Mouse (Mus musculus): Measurements from ENCODE around the gene H2-Ob. TPM values are rescaled to one million over a fixed set of nuclear protein-coding genes. Genes with fewer than 3 reads are reported as not detected.

H2-Ob gene
- polyA plus RNA-seq, 1 experiment, result 13.7 TPM

DNA sequence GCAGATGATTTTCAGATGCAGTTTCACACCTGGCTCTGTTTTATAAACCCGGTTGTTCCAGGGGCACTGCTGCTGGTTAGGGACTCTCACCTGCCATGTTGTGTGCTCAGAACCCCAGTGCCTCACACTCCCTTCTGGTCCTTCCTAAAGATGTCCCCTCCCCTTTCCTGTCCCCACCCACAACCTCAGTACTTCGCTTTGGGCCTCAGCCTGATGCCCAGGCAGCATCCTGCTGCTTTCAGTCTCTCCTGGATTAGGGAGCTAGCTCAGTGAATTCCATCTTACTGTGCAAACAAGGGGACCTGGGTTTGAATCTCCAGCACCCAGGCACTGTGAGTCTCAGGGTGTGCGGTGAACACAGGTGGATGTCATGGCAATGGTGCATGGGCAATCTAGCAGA lies 31.2 kb upstream of the H2-Ob start:
- Histone ChIP-seq H3K36me3 (ENCODE audit: control insufficient read depth, insufficient read depth, low read length) (peaks cover 21% of the 10 kb centered on the region), H3K27ac (ENCODE audit: insufficient read depth, low read depth, low read length) (no peak overlapping the region), H3K4me3 (ENCODE audit: low read depth, low read length) (no peak overlapping the region), H3K27me3 (ENCODE audit: control insufficient read depth, insufficient read depth, low read length) (no peaks in the 10 kb centered on the region), H3K4me1 (ENCODE audit: control insufficient read depth, insufficient read depth, insufficient read length, low read length) (peaks cover 14% of the 10 kb centered on the region)
- TF ChIP-seq POLR2A (IDR thresholded peaks at IDR 0.05; ENCODE audit: low read depth, low read length) (no peak), CTCF (IDR thresholded peaks at IDR 0.05; ENCODE audit: extremely low read depth, insufficient read length, insufficient replicate concordance, low read depth, low read length) (no peak)
- WGBS, result 72% methylated on average over 3 of the region's 3 CpGs

DNA sequence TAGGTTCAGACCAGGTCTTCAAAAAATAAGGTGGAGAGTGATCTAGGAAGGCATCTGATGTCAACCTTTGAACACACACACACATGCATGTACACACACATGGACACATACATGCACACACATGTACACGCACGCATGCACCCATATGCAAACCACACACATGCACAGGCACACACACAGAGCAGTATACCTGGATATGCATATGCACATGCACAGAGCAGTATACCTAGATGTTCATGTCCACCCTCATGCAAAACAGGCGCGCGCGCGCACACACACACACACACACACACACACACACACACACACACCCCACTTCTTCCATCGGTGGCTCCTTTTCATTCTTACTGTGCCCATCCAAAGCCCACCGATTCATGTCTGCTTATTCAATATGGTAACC lies 30.8 kb upstream of the H2-Ob start:
- H3K4me1 ChIP-seq (ENCODE audit: control insufficient read depth, insufficient read depth, insufficient read length, low read length), result peaks cover 14% of the 10 kb centered on the region
- WGBS, result 95% methylated on average over 9 of the region's 9 CpGs
- no peaks in the 10 kb centered on the region for H3K27me3 ChIP-seq (ENCODE audit: control insufficient read depth, insufficient read depth, low read length)
- no peak overlapping the region for H3K4me3 ChIP-seq (ENCODE audit: low read depth, low read length)
- TF ChIP-seq CTCF (IDR thresholded peaks at IDR 0.05; ENCODE audit: extremely low read depth, insufficient read length, insufficient replicate concordance, low read depth, low read length), result no peak
- TF ChIP-seq POLR2A (IDR thresholded peaks at IDR 0.05; ENCODE audit: low read depth, low read length), result no peak
- peaks cover 23% of the 10 kb centered on the region for H3K36me3 ChIP-seq (ENCODE audit: control insufficient read depth, insufficient read depth, low read length)
- H3K27ac ChIP-seq (ENCODE audit: insufficient read depth, low read depth, low read length), result no peak overlapping the region

GRCm38 (mm10) chr17:34208421-34208820 lies 30.3 kb upstream of the H2-Ob start:
- H3K4me1 ChIP-seq (ENCODE audit: control insufficient read depth, insufficient read depth, insufficient read length, low read length), result peaks cover 14% of the 10 kb centered on the region
- no peaks in the 10 kb centered on the region for H3K27me3 ChIP-seq (ENCODE audit: control insufficient read depth, insufficient read depth, low read length)
- no peak overlapping the region for H3K4me3 ChIP-seq (ENCODE audit: low read depth, low read length)
- peaks cover 27% of the 10 kb centered on the region for H3K36me3 ChIP-seq (ENCODE audit: control insufficient read depth, insufficient read depth, low read length)
- WGBS, result 47% methylated on average over 10 of the region's 10 CpGs
- H3K27ac ChIP-seq (ENCODE audit: insufficient read depth, low read depth, low read length), result no peak overlapping the region
- TF ChIP-seq POLR2A (IDR thresholded peaks at IDR 0.05; ENCODE audit: low read depth, low read length) (no peak), CTCF (IDR thresholded peaks at IDR 0.05; ENCODE audit: extremely low read depth, insufficient read length, insufficient replicate concordance, low read depth, low read length) (no peak)

- Histone ChIP-seq H3K36me3 (ENCODE audit: control insufficient read depth, insufficient read depth, low read length) (peaks cover 39% of the 10 kb centered on the region), H3K4me3 (ENCODE audit: low read depth, low read length) (no peak overlapping the region), H3K27ac (ENCODE audit: insufficient read depth, low read depth, low read length) (no peak overlapping the region), H3K4me1 (ENCODE audit: control insufficient read depth, insufficient read depth, insufficient read length, low read length) (peaks cover 11% of the 10 kb centered on the region; the same call in 1 of the 2 replicates), H3K27me3 (ENCODE audit: control insufficient read depth, insufficient read depth, low read length) (no peaks in the 10 kb centered on the region)
- TF ChIP-seq CTCF (IDR thresholded peaks at IDR 0.05; ENCODE audit: extremely low read depth, insufficient read length, insufficient replicate concordance, low read depth, low read length) (peak; percentile 38; the same call in 1 of the 2 replicates), POLR2A (IDR thresholded peaks at IDR 0.05; ENCODE audit: low read depth, low read length) (no peak)
- WGBS, result 54% methylated on average over 3 of the region's 3 CpGs
Measured at GRCm38 (mm10) chr17:34209680-34210079, 29.0 kb upstream of the H2-Ob start.

DNA sequence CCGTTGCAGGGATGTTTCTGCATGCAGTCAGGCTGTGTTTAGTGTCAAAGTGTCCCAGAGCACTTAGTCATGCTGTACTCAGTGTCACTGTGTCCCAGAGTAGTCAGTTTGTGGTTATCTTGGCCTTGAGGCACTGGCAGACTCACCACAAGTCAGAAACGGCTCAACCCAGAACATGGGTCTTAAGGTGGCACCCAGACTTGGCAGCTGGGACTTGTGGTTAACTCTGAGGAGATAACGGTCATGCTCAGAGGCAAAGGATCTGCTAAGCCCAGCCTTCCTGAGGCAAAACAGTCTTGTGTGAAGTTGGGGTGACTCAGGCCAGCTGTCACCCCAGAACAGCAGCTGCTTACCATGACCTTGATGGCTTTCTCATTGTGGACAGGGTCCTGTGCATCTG lies 28.1 kb upstream of the H2-Ob start:
- H3K27ac ChIP-seq (ENCODE audit: insufficient read depth, low read depth, low read length), result no peak overlapping the region

DNA sequence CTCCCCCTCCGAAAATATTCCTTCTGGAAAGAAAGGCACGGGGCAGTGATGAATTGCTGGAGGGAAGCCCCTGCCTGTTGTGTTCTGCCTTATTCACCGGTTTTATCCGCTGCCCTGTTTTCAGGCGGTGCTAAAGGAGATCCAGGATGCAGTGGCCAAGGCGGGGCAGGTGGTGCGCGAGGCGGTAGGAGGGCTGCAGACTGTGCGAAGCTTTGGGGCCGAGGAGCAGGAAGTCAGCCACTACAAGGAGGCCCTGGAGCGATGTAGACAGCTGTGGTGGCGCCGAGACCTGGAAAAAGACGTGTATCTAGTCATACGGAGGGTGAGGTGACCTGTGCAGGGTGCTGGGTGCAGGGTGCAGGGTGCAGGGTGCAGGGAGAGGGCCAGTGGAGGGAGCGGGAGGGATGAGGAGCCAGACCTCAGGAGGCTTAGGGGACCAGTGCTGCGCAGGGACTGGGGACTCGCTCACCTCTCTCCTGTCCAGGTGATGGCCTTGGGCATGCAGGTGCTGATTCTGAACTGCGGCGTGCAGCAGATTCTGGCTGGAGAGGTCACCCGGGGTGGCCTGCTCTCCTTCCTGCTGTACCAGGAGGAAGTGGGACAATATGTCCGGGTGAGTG lies 26.8 kb upstream of the H2-Ob start:
- peaks cover 54% of the 10 kb centered on the region for H3K36me3 ChIP-seq (ENCODE audit: control insufficient read depth, insufficient read depth, low read length)
- no peaks in the 10 kb centered on the region for H3K27me3 ChIP-seq (ENCODE audit: control insufficient read depth, insufficient read depth, low read length)
- no peak overlapping the region for H3K4me3 ChIP-seq (ENCODE audit: low read depth, low read length)
- 54% methylated on average over 23 of the region's 23 CpGs for WGBS
- H3K27ac ChIP-seq (ENCODE audit: insufficient read depth, low read depth, low read length), result no peak overlapping the region
- peaks cover 4% of the 10 kb centered on the region; the same call in 1 of the 2 replicates for H3K4me1 ChIP-seq (ENCODE audit: control insufficient read depth, insufficient read depth, insufficient read length, low read length)
- TF ChIP-seq POLR2A (IDR thresholded peaks at IDR 0.05; ENCODE audit: low read depth, low read length) (no peak), CTCF (IDR thresholded peaks at IDR 0.05; ENCODE audit: extremely low read depth, insufficient read length, insufficient replicate concordance, low read depth, low read length) (no peak)

More for the DNA sequence above, 28.1 kb upstream of the H2-Ob start:
- H3K27me3 ChIP-seq (ENCODE audit: control insufficient read depth, insufficient read depth, low read length), result no peaks in the 10 kb centered on the region
- TF ChIP-seq CTCF (IDR thresholded peaks at IDR 0.05; ENCODE audit: extremely low read depth, insufficient read length, insufficient replicate concordance, low read depth, low read length), result no peak
- TF ChIP-seq POLR2A (IDR thresholded peaks at IDR 0.05; ENCODE audit: low read depth, low read length), result no peak
- peaks cover 46% of the 10 kb centered on the region for H3K36me3 ChIP-seq (ENCODE audit: control insufficient read depth, insufficient read depth, low read length)
- 49% methylated on average over 3 of the region's 3 CpGs for WGBS
- peaks cover 7% of the 10 kb centered on the region; the same call in 1 of the 2 replicates for H3K4me1 ChIP-seq (ENCODE audit: control insufficient read depth, insufficient read depth, insufficient read length, low read length)
- H3K4me3 ChIP-seq (ENCODE audit: low read depth, low read length), result no peak overlapping the region

DNA sequence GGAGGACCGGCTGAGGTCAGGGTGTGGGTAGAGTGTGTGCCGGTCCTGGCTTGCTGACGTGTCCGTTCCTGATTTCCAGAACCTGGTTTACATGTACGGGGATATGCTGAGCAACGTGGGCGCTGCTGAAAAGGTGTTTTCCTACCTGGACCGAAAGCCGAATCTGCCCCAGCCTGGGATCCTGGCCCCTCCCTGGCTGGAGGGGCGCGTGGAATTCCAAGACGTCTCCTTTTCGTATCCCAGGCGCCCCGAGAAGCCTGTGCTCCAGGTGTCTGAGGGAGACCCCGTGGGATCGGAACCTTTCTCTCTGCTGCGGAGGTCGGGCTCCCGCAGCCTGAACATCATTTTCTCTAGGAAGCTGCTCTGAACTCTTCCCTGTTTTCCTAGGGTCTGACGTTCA lies 24.8 kb upstream of the H2-Ob start:
- Histone ChIP-seq H3K36me3 (ENCODE audit: control insufficient read depth, insufficient read depth, low read length) (peaks cover 53% of the 10 kb centered on the region), H3K4me3 (ENCODE audit: low read depth, low read length) (no peak overlapping the region), H3K4me1 (ENCODE audit: control insufficient read depth, insufficient read depth, insufficient read length, low read length) (peaks cover 4% of the 10 kb centered on the region; the same call in 1 of the 2 replicates), H3K27ac (ENCODE audit: insufficient read depth, low read depth, low read length) (no peak overlapping the region), H3K27me3 (ENCODE audit: control insufficient read depth, insufficient read depth, low read length) (no peaks in the 10 kb centered on the region)
- TF ChIP-seq CTCF (IDR thresholded peaks at IDR 0.05; ENCODE audit: extremely low read depth, insufficient read length, insufficient replicate concordance, low read depth, low read length) (no peak), POLR2A (IDR thresholded peaks at IDR 0.05; ENCODE audit: low read depth, low read length) (no peak)
- WGBS, result 71% methylated on average over 21 of the region's 21 CpGs
